Mouse (Mus musculus) hindbrain, embryonic 13.5 days (tissue): ENCODE data around the gene Mgll. TPM values are rescaled to one million over a fixed set of nuclear protein-coding genes. Genes with fewer than 3 reads are reported as not detected.

Experiments used
- ATAC-seq: fragments of 200-750 bp; cut with Nextera tagmentation; 2 replicates; pipeline ENCODE4 v1.8.0; 2017; ENCODE audit warnings: moderate TSS enrichment; ENCODE audit not compliant: low FRiP score
- H3K27ac ChIP-seq: fragments of 300-500 bp; sonication (generic); 2 replicates; pipeline ENCODE4 v1.5.1; 2015; ENCODE audit warnings: inconsistent platforms, mild to moderate bottlenecking, moderate library complexity
- H3K27me3 ChIP-seq: fragments of 300-500 bp; sonication (generic); 2 replicates; pipeline ENCODE4 v1.6.1; 2015; ENCODE audit warnings: mild to moderate bottlenecking, inconsistent platforms
- H3K36me3 ChIP-seq: fragments of 300-500 bp; sonication (generic); 2 replicates; pipeline ENCODE4 v1.6.1; 2015; ENCODE audit warnings: mild to moderate bottlenecking, inconsistent platforms
- H3K4me1 ChIP-seq: fragments of 300-500 bp; sonication (generic); replicated peaks from 2 replicates; pipeline ENCODE4 v1.6.1; 2015; ENCODE audit warnings: inconsistent platforms
- H3K4me2 ChIP-seq: fragments of 300-500 bp; sonication (generic); 2 replicates; pipeline ENCODE4 v1.6.1; 2015; ENCODE audit warnings: inconsistent platforms, mild to moderate bottlenecking, moderate library complexity
- H3K4me3 ChIP-seq: fragments of 300-500 bp; sonication (generic); 2 replicates; pipeline ENCODE4 v1.5.1; 2015; ENCODE audit warnings: mild to moderate bottlenecking, inconsistent platforms
- H3K9ac ChIP-seq: fragments of 300-500 bp; sonication (generic); 2 replicates; pipeline ENCODE4 v1.6.1; 2015; ENCODE audit warnings: mild to moderate bottlenecking, inconsistent platforms
- H3K9me3 ChIP-seq: fragments of 300-500 bp; sonication (generic); 2 replicates; pipeline ENCODE4 v1.6.1; 2016; ENCODE audit warnings: inconsistent platforms
- WGBS: fragments of 180-500 bp; shearing (Covaris S2); methylation state at CpG from one replicate; pipeline ENCODE4 v1.1.7; 2015; 5-methylcytosine and 5-hydroxymethylcytosine counted together
- polyA plus RNA-seq: library from polyadenylated mRNA; unstranded; fragments of >200 nt; fragmentation: Nextera tagmentation; extraction: Ambion mirVana; gene quantifications from 2 replicates; pipeline ENCODE4 v1.2.1, GENCODE M21; 2015

Mgll gene
- polyA plus RNA-seq, 1 experiment from 2014 or later = 21.3 TPM

DNA sequence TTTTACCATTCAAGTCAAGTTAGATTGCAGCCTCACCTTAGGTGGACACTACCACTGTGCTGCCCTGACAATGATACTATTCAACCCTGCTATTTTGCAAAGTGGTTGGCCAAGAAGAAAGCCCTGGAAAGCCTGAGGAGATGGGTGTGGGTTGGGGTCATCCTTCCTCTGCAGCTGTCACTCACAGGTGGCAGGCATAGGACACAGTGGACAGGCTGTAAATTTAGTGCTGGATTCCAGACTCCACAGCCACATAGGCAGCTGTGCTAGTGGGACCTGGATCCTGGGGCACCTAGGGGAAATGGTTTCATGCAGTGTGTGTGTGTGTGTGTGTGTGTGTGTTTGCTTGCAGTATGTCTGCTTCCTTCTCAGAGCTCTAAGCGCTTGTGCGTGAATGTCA, 1.3 kb upstream of the Mgll start:
- Histone ChIP-seq H3K27me3 (peaks cover 45% of the 10 kb centered on the region), H3K27ac (no peak overlapping the region), H3K4me1 (peaks cover 25% of the 10 kb centered on the region), H3K9me3 (no peaks in the 10 kb centered on the region), H3K4me2 (no peak overlapping the region), H3K9ac (no peak overlapping the region), H3K4me3 (no peak overlapping the region), H3K36me3 (no peaks in the 10 kb centered on the region)
- ATAC-seq = no peak
- 85% methylated on average over 2 of the region's 2 CpGs for WGBS

DNA sequence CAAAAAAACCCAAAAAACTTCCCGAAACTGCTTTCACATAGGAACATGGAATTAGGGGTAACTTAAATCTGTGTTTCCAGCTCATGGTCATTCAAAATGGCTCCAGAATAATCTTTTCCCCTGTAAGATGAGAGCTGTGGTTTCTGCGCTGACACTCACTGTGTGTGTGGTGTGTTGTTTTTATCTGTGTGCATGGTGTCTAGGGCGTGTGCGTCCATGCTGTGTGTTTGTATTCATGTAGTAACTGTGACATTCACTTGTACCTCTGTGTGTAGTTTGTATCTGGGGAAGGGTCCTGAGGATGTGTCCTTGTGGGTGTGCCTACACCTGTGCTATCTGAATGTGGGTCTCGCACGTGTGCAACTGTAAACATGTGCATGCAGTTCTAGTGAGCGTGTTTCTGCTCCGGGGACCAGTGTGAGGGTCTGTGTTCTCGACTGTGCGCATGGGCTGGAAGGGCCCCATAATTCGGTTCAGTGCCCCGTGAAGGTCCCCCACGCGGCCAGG, 353 bp upstream of the Mgll start:
- 31% methylated on average over 14 of the region's 14 CpGs for WGBS
- H3K4me1 ChIP-seq = peaks cover 28% of the 10 kb centered on the region
- H3K36me3 ChIP-seq = no peaks in the 10 kb centered on the region
- peak overlapping the region; percentile 72; the same call in 1 of the 2 replicates for H3K27ac ChIP-seq
- peak overlapping the region; percentile 92 for H3K4me2 ChIP-seq
- no peaks in the 10 kb centered on the region for H3K9me3 ChIP-seq
- H3K9ac ChIP-seq = peak overlapping the region; percentile 78
- peak; percentile 71 for ATAC-seq
- peak overlapping the region; percentile 63 for H3K4me3 ChIP-seq
- H3K27me3 ChIP-seq = peaks cover 46% of the 10 kb centered on the region

- 66% methylated on average over 7 of the region's 7 CpGs for WGBS
- H3K9ac ChIP-seq = no peak overlapping the region
- peak overlapping the region; percentile 92 for H3K4me2 ChIP-seq
- H3K9me3 ChIP-seq = no peaks in the 10 kb centered on the region
- no peaks in the 10 kb centered on the region for H3K36me3 ChIP-seq
- peaks cover 28% of the 10 kb centered on the region for H3K4me1 ChIP-seq
- no peak overlapping the region for H3K27ac ChIP-seq
- peaks cover 53% of the 10 kb centered on the region for H3K27me3 ChIP-seq
- ATAC-seq = no peak
- peak overlapping the region; percentile 63 for H3K4me3 ChIP-seq
These were observed 1.4 kb downstream of the Mgll start for GRCm38 (mm10) chr6:88725590-88725989.

GRCm38 (mm10) chr6:88726252-88727211, 2.3 kb downstream of the Mgll start:
- Histone ChIP-seq H3K9me3 (no peaks in the 10 kb centered on the region), H3K27ac (no peak overlapping the region; the same call in 1 of the 2 replicates), H3K9ac (no peak overlapping the region), H3K4me1 (peaks cover 28% of the 10 kb centered on the region), H3K27me3 (peaks cover 53% of the 10 kb centered on the region), H3K4me2 (peak overlapping the region; percentile 92), H3K4me3 (no peak overlapping the region), H3K36me3 (no peaks in the 10 kb centered on the region)
- 59% methylated on average over 9 of the region's 9 CpGs for WGBS
- no peak for ATAC-seq

DNA sequence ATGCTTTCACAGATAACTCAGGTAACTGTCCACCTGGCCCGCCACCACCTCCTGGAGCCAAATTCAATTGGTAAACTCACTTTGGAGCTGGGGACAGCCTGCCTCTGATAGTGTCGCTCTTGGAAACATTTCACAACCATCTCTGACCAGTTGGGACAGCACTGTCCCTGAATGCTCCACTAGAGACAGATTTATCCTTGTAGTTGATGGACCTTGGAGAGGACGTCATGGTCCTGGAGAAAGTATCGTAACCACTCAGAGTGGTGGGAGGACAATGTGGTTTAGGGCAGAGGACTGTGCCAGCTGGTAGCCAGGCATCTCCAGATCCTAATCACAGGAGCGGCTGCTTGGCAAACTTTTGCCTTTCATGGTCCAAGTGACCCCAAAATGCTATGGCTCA, 3.3 kb downstream of the Mgll start:
- Histone ChIP-seq H3K27ac (no peak overlapping the region), H3K36me3 (no peaks in the 10 kb centered on the region), H3K9me3 (no peaks in the 10 kb centered on the region), H3K9ac (no peak overlapping the region), H3K27me3 (peaks cover 44% of the 10 kb centered on the region), H3K4me2 (no peak overlapping the region), H3K4me3 (no peak overlapping the region), H3K4me1 (peaks cover 28% of the 10 kb centered on the region)
- ATAC-seq = no peak
- WGBS = 82% methylated on average over 5 of the region's 5 CpGs

GRCm38 (mm10) chr6:88728054-88728453, 3.8 kb downstream of the Mgll start:
- no peak overlapping the region for H3K27ac ChIP-seq
- 56% methylated on average over 7 of the region's 7 CpGs for WGBS
- no peak overlapping the region for H3K4me3 ChIP-seq
- peaks cover 28% of the 10 kb centered on the region for H3K4me1 ChIP-seq
- H3K36me3 ChIP-seq = no peaks in the 10 kb centered on the region
- no peak overlapping the region for H3K4me2 ChIP-seq
- H3K9ac ChIP-seq = no peak overlapping the region
- H3K27me3 ChIP-seq = peaks cover 39% of the 10 kb centered on the region
- no peaks in the 10 kb centered on the region for H3K9me3 ChIP-seq
- no peak for ATAC-seq

DNA sequence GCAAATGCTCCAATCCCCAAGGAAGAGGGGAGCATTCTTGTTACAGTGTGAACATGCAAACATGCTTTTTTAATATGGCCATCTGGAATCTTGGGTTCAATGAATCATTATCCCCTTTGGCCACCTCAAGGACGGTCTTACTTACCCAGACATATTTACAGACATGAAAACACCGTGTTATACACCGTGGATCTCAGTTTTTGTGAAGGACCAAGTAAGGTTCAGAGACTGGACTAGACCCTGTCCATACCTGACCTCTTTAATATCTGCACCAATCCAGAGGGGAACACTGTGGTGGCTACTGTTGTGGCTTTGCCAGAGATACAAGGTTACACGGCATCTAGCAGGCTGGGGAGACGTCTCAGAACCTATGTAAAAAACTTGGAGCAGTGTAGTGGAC, 4.3 kb downstream of the Mgll start:
- H3K9me3 ChIP-seq = no peaks in the 10 kb centered on the region
- H3K4me2 ChIP-seq = no peak overlapping the region
- peaks cover 28% of the 10 kb centered on the region for H3K4me1 ChIP-seq
- H3K9ac ChIP-seq = no peak overlapping the region
- no peaks in the 10 kb centered on the region for H3K36me3 ChIP-seq
- H3K27me3 ChIP-seq = peaks cover 36% of the 10 kb centered on the region
- WGBS = 92% methylated on average over 5 of the region's 5 CpGs
- no peak for ATAC-seq
- no peak overlapping the region for H3K27ac ChIP-seq
- H3K4me3 ChIP-seq = no peak overlapping the region

DNA sequence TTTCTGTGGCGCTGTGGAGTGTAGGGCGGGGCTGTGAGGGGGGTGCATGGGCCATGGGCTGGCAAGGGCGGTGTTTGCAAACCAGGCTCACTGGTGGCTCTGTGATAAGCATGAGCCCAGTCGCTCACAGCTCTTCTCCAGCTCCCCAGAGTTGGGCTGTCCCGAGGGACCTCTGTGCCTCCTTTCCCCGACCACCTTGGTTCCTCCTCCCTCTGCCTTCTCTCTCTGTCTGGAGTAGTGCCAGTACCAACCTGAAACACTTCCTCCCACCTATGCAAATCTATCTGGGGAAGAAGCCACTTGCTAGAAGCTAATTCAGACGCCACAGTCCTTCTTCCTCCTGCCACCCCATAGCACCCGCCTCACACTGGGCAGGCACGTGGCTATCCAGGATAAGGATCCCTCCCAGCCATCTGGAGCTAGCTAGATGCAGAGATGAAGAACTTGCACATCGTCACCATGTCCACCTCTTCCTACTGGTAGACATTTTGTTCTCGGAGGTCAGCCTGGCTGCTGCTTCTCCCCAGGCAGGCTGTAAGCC, 7.1 kb downstream of the Mgll start:
- H3K4me2 ChIP-seq = no peak overlapping the region
- no peaks in the 10 kb centered on the region for H3K9me3 ChIP-seq
- H3K4me3 ChIP-seq = no peak overlapping the region
- 83% methylated on average over 11 of the region's 11 CpGs for WGBS
- ATAC-seq = no peak
- H3K9ac ChIP-seq = no peak overlapping the region
- H3K27me3 ChIP-seq = peaks cover 24% of the 10 kb centered on the region
- peaks cover 18% of the 10 kb centered on the region for H3K4me1 ChIP-seq
- H3K27ac ChIP-seq = no peak overlapping the region
- no peaks in the 10 kb centered on the region for H3K36me3 ChIP-seq

DNA sequence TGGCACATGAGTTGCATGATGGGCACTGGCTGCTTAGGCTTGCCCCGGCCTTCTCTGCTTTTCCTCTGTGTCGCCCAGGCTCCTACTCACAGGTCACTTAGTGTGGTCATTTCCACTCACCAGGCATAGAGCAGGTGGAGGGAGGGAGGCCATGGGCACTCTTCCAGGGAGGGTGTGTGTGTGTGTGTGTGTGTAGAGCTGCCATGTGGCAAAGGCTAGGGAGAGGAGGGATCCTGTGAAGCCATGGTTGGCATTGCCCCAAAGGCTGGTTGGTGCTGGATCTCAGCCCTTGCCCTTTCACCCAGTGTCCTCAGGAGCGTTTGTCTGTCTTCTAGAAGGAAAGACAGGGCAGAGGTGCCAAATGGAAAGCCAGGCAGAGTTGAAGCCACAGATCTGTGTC, 7.8 kb downstream of the Mgll start:
- H3K9me3 ChIP-seq = no peaks in the 10 kb centered on the region
- H3K9ac ChIP-seq = no peak overlapping the region
- H3K4me3 ChIP-seq = no peak overlapping the region
- peaks cover 17% of the 10 kb centered on the region for H3K27me3 ChIP-seq
- H3K4me1 ChIP-seq = peaks cover 17% of the 10 kb centered on the region
- no peaks in the 10 kb centered on the region for H3K36me3 ChIP-seq
- no peak overlapping the region for H3K4me2 ChIP-seq
- 96% methylated on average over 3 of the region's 3 CpGs for WGBS
- no peak overlapping the region for H3K27ac ChIP-seq
- no peak for ATAC-seq

DNA sequence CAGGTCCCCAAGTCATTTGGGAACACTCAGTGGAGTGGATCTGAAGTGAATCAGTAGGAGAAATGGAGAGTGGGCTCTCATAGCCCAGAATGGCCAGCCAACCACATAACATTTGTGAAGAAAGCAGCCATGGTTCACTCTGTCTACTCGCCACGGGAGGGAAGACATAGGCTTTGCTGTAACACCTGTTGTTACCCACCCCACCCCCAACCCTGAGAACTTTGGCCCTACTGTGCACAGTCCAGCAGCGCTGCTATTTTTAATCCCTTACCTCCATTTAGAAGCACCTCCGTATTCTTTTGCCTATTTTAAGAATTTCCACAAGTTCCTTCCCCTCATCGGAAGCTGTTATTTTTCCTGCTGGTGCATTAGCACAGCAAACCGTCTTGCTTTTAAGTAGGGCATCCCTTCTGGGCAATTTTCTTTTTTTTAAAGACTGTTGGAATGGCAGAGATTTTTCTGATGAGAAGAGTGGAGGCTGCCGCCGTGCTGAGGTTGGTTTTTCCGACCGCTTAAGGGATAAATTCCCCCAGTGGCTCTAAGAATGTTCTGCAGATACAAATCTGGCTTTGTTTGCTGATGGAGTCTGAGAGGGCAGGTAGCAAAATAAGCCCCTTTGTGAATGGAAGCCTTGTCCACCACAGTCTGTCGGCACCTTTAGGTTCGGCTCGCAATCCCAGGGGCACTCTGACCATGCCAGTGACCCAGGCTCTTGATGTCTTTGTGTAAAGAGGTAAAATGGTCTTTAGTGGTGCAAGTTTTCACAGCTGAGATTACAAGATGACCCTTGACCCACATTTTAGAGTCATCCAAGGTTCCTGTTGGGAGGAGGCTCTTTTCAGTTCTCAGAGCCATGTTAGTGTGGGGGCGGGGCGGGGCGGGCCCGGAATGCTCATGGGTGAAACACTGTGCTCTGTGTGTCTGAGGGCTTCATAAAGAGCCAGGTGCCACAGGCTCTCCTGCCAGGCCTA, 8.7 kb downstream of the Mgll start:
- no peaks in the 10 kb centered on the region for H3K36me3 ChIP-seq
- peaks cover 17% of the 10 kb centered on the region for H3K4me1 ChIP-seq
- H3K27ac ChIP-seq = no peak overlapping the region
- no peak overlapping the region for H3K9ac ChIP-seq
- no peaks in the 10 kb centered on the region for H3K9me3 ChIP-seq
- H3K4me2 ChIP-seq = no peak overlapping the region
- ATAC-seq = no peak
- peaks cover 9% of the 10 kb centered on the region; the same call in 1 of the 2 replicates for H3K27me3 ChIP-seq
- no peak overlapping the region for H3K4me3 ChIP-seq
- WGBS = 74% methylated on average over 17 of the region's 17 CpGs

GRCm38 (mm10) chr6:88736337-88736736, 12.1 kb downstream of the Mgll start:
- WGBS = 85% methylated on average over 8 of the region's 8 CpGs
- peaks cover 17% of the 10 kb centered on the region for H3K4me1 ChIP-seq
- H3K27ac ChIP-seq = no peak overlapping the region
- H3K36me3 ChIP-seq = no peaks in the 10 kb centered on the region
- H3K4me3 ChIP-seq = no peak overlapping the region
- ATAC-seq = no peak
- no peak overlapping the region for H3K9ac ChIP-seq
- no peaks in the 10 kb centered on the region for H3K9me3 ChIP-seq
- H3K27me3 ChIP-seq = no peaks in the 10 kb centered on the region
- H3K4me2 ChIP-seq = no peak overlapping the region
